Mouse (Mus musculus) ES-Bruce4 (cell line): ENCODE data around the gene Mn1. TPM values are rescaled to one million over a fixed set of nuclear protein-coding genes. Genes with fewer than 3 reads are reported as not detected.

ENCODE experiments used
- H3K27ac ChIP-seq: 2 replicates; pipeline ENCODE4 v1.5.1; 2012; ENCODE audit warnings: low read length, inconsistent platforms; ENCODE audit not compliant: insufficient read depth
- H3K27me3 ChIP-seq: 2 replicates; pipeline ENCODE4 v1.6.1; 2012; ENCODE audit warnings: mild to moderate bottlenecking, low read length, inconsistent platforms; ENCODE audit not compliant: control insufficient read depth, poor library complexity, insufficient read depth, severe bottlenecking
- H3K36me3 ChIP-seq: 2 replicates; pipeline ENCODE4 v1.6.1; 2012; ENCODE audit warnings: inconsistent platforms, mild to moderate bottlenecking, low read length, moderate library complexity; ENCODE audit not compliant: control insufficient read depth, poor library complexity, insufficient read depth, severe bottlenecking
- H3K4me1 ChIP-seq: one replicate; pipeline ENCODE4 v1.8.1; 2011; ENCODE audit warnings: low read length; ENCODE audit not compliant: control insufficient read depth, insufficient read depth
- H3K4me3 ChIP-seq: 2 replicates; pipeline ENCODE4 v1.5.1; 2011; ENCODE audit warnings: low read depth, mild to moderate bottlenecking, low read length
- H3K9ac ChIP-seq: 2 replicates; pipeline ENCODE4 v1.6.1; 2012; ENCODE audit warnings: low read depth, mild to moderate bottlenecking, inconsistent platforms; ENCODE audit not compliant: poor library complexity, severe bottlenecking
- H3K9me3 ChIP-seq: replicated peaks from 2 replicates; pipeline ENCODE4 v1.6.1; 2012; ENCODE audit warnings: mild to moderate bottlenecking, low read length, inconsistent platforms; ENCODE audit not compliant: control insufficient read depth, poor library complexity, insufficient read depth, severe bottlenecking
- CTCF ChIP-seq: IDR thresholded peaks from one replicate; pipeline ENCODE4 v1.8.1; 2011; ENCODE audit warnings: low read depth, low read length
- EP300 ChIP-seq: IDR thresholded peaks from 2 replicates; pipeline ENCODE4 v1.6.1; 2011; ENCODE audit warnings: low read depth, low read length; ENCODE audit not compliant: insufficient read depth
- POLR2A ChIP-seq: IDR thresholded peaks from one replicate; pipeline ENCODE4 v1.8.1; 2011; ENCODE audit warnings: low read length; ENCODE audit not compliant: insufficient read depth
- polyA plus RNA-seq: library from polyadenylated mRNA; stranded (reverse); fragments of >200 nt; gene quantifications from 2 replicates; pipeline ENCODE4 v1.2.4, GENCODE M21; 2011; ENCODE audit warnings: low read depth; ENCODE audit not compliant: missing spikeins, insufficient read depth, insufficient read length

Gene Mn1
- polyA plus RNA-seq, 1 experiment, result 1.9 TPM

DNA sequence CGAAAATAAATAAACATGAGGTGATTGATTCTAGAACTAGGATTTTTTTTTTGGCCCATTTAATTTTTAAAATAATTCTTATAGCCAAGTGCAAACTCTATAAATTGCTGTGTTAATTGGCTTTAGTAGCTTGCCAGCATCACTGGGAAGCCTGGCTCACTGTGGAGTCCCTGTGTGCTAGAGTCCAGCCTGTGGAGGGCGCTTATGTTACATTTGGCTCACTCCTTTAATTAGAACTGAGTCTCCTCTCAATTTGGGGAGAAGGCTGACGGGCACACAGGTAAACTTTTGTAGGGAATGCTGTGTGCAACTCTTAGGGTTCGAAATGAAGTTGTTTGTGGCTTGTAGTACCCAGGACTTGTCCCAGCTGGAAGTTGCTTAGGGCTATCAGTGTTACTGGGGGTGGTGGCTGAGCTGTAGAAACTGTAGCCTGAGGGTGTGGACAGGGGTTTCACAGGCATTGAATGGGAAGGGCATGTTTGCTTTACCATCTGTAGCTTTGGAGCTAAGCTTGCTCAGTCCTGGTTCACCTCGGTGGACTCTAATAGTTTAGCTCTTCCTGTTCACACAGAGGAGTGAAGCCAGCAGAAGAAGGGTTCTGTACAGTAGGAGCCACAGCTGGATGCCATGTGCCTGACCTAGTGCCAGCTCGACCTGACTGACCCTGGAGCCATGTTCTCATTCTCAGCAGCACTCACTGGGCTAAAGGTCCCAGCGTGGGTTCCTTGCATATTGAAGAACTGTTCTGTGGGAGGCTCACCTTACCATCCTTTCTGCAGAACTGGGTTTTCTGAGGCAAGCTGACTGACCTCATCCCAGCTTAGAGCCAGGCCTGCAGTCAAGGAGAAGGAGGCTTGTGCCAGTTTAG lies 38.8 kb upstream of the Mn1 start:
- H3K9me3 ChIP-seq, result no peaks in the 10 kb centered on the region
- no peak for TF ChIP-seq POLR2A
- TF ChIP-seq CTCF, result peak; percentile 25
- H3K27ac ChIP-seq, result no peak overlapping the region
- no peaks in the 10 kb centered on the region for H3K27me3 ChIP-seq
- H3K4me1 ChIP-seq, result no peaks in the 10 kb centered on the region
- peaks cover 21% of the 10 kb centered on the region for H3K36me3 ChIP-seq
- no peak overlapping the region for H3K9ac ChIP-seq
- H3K4me3 ChIP-seq, result no peak overlapping the region

DNA sequence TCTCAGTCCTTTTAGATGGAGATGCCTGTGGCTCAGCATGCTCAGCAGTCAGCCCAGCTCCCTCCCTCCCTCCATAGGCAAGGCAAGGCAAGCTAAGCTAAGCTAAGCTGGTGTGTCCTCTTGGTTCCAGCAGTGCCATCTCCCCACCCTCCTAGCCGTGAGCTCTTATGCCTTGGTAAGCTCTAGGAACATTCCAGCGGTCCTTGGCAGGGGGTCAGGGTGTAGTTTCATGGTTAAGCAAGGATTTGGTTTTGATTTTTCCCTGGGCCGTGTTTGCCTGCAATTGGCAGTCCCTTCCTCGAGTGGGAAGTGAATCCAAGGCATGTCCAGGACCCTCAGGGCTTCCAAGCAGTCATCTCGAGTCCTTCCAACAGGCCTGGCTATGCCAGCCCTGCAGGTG lies 33.8 kb upstream of the Mn1 start:
- TF ChIP-seq CTCF, result no peak
- no peak for TF ChIP-seq POLR2A
- TF ChIP-seq EP300, result no peak
- H3K36me3 ChIP-seq, result peaks cover 36% of the 10 kb centered on the region
- H3K4me3 ChIP-seq, result no peak overlapping the region

DNA sequence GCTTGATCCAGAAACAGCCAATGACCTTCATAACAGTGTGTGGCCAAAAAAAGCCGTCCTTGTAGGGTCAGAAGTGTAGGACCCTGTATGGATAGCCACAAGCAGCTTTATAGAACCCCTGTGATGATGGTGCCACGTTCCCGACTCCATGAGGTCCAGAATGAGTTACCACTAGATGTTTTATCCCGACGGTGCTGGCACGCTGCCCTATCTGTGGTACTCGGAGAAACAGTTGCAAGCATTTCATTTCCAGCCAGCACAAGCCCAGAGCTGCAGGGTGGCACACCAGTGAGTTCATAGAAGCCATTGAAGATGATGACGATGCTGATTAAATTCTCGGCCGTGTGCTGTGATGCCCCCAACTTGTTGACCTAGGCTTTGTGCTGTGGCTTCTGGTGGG lies 26.3 kb upstream of the Mn1 start:
- H3K27me3 ChIP-seq, result no peaks in the 10 kb centered on the region
- no peak overlapping the region for H3K27ac ChIP-seq
- no peaks in the 10 kb centered on the region for H3K9me3 ChIP-seq
- H3K4me1 ChIP-seq, result no peaks in the 10 kb centered on the region
- H3K9ac ChIP-seq, result no peak overlapping the region
- no peak overlapping the region for H3K4me3 ChIP-seq
- TF ChIP-seq CTCF (no peak), POLR2A (no peak), EP300 (no peak)
- peaks cover 10% of the 10 kb centered on the region for H3K36me3 ChIP-seq

More for the DNA sequence above, 33.8 kb upstream of the Mn1 start:
- Histone ChIP-seq H3K9ac (no peak overlapping the region), H3K4me1 (no peaks in the 10 kb centered on the region), H3K27me3 (no peaks in the 10 kb centered on the region), H3K9me3 (no peaks in the 10 kb centered on the region), H3K27ac (no peak overlapping the region)

DNA sequence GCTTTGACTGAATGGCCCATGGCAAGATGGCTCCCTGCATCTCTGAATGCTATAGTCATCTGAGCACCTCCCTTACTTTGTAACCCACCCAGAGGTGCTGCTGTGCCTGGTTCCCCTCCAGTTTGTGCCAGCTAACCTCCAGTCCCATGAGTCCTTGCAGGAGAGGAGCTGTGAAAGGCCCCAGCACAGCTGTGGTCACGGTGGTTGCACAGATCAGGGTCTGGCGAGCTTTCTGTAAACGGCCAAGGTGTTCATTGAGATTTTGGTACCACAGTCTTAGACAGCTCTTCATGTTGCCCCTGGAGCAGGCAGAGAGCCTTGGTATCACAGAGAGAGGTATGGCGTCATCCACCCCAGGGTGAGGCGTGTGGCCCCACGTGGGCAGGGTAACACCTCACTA lies 25.7 kb upstream of the Mn1 start:
- Histone ChIP-seq H3K4me1 (no peaks in the 10 kb centered on the region), H3K4me3 (no peak overlapping the region), H3K9me3 (no peaks in the 10 kb centered on the region), H3K27me3 (no peaks in the 10 kb centered on the region), H3K9ac (no peak overlapping the region), H3K27ac (no peak overlapping the region), H3K36me3 (peaks cover 6% of the 10 kb centered on the region)
- TF ChIP-seq POLR2A, result no peak
- no peak for TF ChIP-seq CTCF
- no peak for TF ChIP-seq EP300

DNA sequence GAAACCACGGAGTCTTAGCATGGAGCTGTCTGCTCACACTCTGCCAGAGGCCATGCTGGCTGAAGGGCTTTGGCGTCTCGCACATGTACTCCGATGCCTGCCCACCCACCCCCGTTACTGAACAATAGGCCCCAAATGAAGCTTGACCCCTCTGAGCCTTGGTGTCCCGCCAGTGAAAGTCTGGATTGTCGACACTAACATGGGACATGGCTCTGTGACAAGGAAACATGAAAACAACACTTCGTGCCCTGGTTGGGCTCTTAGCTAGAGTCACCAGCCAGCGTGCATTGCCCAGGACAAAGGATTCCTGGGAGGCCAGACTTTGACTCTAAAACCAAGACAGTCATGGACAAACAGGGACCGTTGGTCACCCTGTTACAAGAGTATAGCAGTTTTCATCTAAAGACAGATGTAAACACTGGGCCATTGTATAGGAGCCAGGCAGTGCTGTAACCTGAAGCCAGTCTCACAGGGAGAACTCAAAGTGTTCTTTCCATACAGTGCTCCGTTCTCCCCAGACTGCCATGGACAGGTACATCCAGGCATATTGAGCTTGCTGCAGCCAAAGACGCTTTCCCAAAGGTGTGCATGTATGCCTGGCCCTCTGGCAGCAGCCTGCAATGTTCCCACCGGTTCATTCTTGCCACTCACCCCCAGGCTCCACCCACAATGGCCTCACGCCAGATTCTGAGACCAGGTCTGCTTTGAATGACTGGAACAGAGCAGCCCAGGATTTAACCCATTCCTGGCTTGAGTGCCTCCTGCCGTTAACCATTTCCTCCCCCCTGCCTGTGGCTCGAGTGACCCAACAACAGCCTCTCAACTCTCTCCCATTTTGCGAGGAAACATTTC lies 23.6 kb upstream of the Mn1 start:
- no peak overlapping the region for H3K9ac ChIP-seq

More for the DNA sequence above, 23.6 kb upstream of the Mn1 start:
- H3K36me3 ChIP-seq, result no peaks in the 10 kb centered on the region
- H3K9me3 ChIP-seq, result no peaks in the 10 kb centered on the region
- no peak overlapping the region for H3K27ac ChIP-seq
- H3K4me1 ChIP-seq, result no peaks in the 10 kb centered on the region
- no peak overlapping the region for H3K4me3 ChIP-seq
- H3K27me3 ChIP-seq, result no peaks in the 10 kb centered on the region
- TF ChIP-seq POLR2A, result no peak
- no peak for TF ChIP-seq CTCF
- no peak for TF ChIP-seq EP300
